Mouse (Mus musculus): ENCODE data around the gene Ppard.

Gene Ppard

DNA sequence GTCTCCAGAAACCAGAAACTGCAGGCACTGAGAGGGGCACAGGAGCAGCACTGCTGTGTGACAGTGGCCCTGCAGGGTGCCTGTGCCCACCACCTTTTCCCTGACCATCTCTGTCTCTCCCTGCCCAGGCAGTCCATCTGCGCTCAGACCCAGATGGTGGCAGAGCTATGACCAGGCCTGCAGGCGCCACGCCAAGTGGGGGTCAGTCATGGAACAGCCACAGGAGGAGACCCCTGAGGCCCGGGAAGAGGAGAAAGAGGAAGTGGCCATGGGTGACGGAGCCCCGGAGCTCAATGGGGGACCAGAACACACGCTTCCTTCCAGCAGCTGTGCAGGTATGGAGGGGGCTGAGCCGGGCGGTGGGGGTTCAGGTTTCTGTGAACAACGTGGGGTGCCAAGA, 53.6 kb downstream of the Ppard start:
- no peak for DNase-seq (ENCODE audit: low spot score)

DNA sequence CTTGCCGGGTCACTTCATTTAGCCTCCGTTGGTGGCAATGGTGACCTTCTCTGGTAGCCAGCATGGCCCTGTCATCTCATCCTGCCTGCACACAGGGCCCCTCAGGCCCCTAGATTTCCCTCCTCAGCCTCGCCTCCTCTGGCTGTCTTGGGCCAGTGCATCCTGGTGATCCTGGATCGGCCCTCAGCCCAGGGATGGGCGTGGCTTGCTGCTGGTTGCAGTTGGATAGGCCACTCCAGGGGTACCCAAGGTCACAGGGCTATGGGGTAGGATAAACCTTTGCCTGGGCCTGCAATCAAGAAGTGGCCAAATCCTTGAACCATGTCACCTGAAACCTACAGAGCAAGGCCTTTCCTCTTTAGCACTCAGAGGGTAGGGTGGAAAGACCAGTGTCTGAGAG, 54.5 kb downstream of the Ppard start:
- no peak for DNase-seq (ENCODE audit: low spot score)

DNA sequence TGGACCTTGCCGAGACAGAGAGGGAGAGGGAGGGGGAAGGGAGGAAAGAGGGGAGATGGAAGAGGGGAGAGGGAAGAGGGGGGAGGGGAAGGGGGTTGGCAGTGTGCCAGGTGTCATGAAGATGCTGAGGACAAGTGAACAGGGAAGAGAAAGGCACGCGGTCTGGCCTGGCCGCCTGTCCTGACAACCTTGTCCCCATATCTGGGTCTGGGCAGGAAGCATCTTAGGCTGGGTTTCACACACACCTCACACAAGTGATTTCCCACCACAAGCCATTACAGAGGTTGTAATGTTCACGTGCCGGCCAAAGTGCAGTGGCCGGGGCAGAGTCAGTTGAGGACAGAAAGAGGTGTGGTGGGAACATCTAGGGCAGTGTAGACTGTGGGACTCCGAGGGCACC, 55.1 kb downstream of the Ppard start:
- DNase-seq (ENCODE audit: low spot score): no peak

DNA sequence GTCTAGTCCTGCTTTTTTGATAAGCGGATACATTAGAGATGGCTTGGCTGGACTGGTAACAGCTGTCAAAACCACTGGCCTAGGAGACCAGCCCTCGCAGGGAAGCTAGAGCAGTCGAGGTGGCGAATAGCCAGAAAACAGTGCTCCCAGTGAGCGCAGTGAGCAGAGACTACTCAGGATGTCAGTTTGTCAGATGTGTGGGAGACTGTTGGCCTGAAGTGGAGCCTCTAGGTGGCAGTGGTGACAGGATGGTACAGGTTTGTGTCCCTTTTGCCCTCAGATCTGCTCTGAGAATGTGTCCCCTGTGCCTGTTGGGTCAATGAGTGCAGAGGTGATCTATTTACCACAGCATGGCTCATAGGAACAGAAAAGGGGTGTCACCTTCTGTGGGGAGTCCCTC, 55.5 kb downstream of the Ppard start:
- DNase-seq (ENCODE audit: low spot score): no peak

DNA sequence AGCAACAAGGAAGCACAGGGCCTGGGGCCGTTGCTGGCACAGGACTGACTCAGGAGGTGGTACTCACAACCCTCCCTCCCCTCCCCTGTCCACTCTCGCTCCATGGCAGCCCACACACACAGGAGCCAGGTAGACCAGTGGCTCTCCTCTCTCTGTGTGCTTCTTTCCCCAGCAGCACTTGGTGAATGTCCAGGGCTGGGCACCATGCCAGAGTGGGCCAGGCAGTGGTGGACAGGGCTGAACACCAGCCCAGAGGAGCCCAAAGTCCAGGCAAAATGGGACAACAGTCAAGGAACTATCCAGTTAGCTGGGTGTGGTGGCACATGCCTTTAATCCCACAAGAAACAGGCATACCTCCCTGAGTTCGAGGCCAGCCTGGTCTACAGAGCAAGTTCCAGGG, 57.8 kb downstream of the Ppard start:
- no peak for DNase-seq (ENCODE audit: low spot score)

DNA sequence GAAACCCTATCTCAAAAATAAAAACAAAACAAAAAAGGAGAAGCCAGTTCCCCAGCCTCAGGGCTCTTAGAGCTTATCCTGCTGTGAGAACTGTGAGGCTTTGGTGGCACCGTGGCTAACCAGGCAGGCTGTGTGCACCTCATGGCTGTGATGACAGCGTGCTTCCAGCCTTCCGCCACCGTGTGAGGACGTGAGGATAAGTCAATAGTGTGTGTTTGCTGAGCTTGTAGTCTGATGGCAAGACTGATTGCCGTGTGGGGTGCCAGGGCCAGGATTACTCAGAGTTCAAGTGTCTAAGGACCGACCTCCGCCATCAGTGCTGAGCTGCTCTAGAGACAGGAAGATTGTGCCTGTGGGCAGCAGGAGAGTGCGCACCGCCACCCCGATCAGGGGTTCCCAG, 58.2 kb downstream of the Ppard start:
- no peak for DNase-seq (ENCODE audit: low spot score)

DNA sequence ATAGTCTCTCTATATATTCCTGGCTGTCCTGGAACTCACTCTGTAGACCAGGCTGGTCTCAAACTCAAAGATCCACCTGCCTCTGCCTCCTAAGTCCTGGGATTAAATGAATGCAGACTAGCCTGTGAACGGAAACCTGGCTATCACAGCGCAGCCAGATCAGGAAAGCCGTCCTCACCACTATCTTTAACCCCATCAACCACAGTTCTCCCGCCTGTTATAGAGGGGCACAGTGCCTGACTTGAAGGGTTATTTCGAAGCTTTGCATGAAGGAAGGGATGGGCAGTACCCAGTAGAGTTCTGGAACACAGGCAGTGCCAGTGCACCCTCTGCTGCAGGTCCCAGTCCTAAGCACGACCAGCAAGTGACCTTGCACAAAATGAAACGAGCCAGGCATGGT, 58.8 kb downstream of the Ppard start:
- DNase-seq (ENCODE audit: low spot score): no peak

DNA sequence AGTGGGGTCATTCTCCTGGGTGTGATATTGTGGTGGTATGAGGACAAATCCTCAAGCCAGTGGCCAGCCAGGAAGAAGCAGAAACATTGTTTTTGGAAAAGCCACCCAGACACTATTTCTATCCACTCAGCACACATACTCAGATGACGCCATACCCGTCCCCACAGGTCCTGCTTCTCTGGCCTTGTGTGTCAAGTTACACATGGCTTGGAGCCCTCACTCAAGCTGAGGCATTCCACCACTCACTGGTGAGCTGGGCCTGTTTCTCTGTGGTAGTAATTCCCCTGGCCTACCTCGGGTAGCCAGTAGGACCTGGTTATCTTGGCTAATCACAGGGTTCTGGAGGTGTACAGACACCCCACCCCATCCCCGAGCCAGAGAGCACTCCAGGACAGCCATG, 61.2 kb downstream of the Ppard start:
- no peak for DNase-seq (ENCODE audit: low spot score)

DNA sequence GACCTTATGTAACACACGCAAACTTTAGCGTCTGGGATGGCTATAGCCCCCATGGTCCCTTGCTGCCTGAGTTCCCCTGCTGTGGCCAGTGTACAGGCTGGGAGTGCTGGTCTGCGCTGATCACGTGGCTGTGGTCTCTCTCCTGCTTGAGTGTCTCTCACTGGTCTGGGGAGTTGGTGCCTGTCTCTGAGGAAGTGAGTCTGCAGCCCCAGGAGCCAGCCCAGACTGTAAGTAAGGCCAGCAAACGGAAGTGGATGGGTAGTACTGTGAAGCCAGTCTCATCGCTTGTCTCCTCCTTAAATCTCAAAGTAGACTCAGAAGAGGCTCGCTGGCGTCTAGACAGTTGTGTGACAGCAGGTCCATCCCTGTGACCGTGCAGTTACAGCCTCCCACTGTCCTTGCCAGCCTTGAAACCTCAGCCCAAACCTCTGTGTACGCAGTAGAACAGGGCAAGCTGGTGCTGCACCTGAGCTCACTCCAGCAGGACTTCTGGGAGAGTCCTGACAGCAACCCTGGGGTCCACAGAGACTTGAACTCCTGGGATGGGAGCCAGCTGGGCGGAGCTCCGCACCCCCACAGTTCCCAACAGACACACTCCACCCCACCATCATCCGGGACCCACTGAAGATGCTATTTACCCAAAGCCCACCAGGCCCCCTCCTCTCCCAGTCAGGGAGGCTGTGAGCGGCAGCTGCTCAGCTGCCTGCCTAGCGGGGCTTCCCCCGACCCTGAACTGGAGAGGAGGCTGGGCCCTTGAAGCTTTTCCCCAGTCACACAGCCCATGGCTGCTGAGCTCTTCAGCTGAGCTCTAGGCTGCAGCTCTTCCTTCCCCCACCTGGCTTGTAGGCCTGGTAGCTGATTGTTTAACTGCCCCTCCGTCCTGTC, 62.2 kb downstream of the Ppard start:
- no peak for DNase-seq (ENCODE audit: low spot score)

DNA sequence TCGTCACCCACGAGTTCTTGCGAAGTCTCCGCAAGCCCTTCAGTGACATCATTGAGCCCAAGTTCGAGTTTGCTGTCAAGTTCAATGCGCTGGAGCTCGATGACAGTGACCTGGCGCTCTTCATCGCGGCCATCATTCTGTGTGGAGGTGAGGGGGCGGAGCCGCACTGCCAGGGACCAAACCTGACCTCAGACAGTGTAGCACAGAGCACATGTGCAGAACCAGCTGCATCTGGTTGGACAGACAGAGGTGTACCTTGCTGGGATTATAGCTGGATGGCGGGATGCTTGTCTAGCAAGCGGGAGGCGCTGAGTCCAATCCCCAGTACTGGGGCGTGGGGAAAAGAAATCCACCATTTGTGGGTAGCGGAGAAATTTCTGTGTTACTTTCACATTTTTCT, 66.4 kb downstream of the Ppard start:
- no peak for DNase-seq (ENCODE audit: low spot score)

DNA sequence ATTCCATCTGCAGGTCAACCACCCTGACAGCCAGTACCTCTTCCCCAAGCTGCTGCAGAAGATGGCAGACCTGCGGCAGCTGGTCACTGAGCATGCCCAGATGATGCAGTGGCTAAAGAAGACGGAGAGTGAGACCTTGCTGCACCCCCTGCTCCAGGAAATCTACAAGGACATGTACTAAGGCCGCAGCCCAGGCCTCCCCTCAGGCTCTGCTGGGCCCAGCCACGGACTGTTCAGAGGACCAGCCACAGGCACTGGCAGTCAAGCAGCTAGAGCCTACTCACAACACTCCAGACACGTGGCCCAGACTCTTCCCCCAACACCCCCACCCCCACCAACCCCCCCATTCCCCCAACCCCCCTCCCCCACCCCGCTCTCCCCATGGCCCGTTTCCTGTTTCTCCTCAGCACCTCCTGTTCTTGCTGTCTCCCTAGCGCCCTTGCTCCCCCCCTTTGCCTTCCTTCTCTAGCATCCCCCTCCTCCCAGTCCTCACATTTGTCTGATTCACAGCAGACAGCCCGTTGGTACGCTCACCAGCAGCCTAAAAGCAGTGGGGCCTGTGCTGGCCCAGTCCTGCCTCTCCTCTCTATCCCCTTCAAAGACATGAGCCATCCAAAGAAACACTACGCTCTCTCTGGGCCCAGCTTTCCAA, 67.3 kb downstream of the Ppard start:
- DNase-seq (ENCODE audit: low spot score): no peak

DNA sequence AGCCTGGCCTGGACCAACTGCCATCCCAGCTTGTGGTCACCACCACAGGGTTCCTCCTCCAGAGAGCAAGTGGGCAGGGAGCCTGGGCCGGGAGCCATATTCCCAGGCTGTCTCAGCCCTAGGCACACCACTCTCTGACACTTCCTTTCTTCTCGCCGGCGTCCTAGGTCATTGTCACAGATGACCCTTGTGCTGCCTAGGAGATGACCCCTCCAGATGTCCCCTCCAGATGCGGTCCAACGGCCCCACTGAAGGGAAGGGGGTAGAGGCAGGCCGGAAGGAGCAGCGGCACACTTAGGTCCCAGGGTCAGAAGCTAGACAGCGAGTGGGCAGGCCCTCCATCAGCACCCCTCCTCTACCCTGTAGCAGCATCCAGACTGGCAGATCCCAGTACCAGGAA, 67.8 kb downstream of the Ppard start:
- no peak for DNase-seq (ENCODE audit: low spot score)

DNA sequence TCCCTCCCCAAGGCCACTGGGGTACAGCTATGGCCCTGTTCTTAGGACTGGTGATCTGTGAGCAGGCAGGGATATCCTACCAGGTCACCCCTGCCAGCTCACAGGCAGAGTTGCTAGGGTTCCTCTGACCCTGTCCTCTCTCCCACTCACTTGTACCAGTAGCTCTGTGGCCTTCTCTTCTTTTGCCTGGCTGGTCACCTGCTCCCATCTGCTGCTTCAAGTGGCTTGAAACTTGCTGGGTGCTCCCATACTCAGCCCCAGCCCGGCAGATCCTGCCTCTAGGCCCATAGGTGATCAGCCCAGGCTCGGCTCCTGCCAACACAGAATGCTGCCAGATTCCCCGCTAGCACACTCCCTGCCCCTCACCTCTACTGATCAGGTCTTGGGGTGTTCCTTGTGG, 68.3 kb downstream of the Ppard start:
- peak; percentile 23 for DNase-seq (ENCODE audit: low spot score)

DNA sequence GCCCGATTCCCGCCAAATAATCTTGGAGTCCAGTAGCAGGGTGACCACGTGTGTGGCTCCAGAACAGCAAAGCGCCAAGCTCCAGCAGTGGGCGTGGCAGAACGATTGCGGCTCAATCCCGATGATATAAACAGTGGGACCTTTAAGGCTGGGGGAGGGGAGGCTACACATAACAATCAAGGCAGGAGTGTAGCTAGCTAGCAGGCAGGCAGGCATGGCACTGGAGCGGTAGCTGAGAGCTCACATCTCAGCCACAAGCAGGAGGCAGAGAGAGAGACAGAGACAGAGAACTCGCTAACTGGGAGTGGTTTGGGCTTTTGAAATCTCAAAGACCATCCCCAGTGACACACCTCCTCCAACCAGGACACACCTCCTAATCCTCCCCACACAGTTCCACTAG, 72.7 kb downstream of the Ppard start:
- DNase-seq (ENCODE audit: low spot score): no peak

DNA sequence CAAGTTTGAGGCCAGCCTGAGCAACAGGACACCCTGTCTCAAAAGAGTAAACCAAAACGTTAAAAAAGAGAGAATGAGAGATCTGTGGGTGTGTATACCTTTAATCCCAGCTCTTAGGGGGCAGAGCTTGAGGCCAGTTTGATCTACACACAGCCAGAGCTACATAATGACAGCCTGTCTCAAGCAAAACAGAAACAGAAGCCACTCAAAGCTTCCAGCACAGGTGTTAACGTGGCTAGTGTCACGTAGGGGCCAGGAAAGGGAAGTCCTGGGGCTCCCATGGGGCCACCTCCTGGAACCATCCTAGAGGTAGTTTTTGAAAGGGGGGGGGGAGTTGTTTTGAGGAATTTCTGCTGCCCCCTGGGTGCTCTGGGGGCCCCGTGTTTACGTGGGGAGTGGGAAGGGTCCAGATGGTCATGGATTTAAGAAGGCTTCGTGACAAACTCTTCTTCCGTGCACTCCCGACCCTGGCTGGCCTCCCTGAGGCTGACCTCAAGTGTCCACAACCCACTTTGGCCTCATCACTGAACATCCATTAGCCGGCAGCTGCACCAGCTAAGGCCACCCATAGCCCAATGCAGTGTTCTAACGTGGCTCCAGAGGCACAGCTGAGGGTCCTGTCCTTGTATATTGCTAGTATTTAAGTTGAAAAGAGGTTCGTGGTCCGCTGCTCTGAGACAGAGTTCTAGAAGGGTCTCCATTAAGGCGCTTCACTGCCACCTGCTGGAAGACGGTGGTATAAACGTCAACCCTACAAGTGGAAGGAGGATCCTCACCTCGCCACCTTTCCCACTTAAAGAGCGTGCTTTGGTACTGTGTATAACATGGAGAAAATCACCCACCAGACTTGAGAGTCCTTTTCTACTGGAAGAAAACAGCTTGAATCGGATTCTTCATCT, 76.0 kb downstream of the Ppard start:
- DNase-seq (ENCODE audit: low spot score): peak; percentile 96

DNA sequence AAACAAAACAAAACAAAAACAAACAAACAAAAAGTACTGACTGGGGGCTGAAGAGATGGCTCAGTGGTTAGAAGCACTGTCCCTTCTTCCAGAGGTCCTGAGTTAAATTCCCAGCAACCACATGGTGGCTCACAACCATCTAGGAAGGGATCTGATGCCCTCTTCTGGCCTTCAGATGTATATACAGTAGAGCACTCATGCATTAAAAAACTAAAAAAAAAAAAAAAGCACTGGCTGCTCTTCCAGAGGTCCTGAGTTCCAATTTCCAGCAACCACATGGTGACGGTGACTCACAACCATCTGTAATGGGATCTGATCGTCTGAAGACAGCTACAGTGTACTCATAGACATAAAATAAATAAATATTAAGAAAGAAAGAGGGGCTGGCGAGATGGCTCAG, 78.3 kb downstream of the Ppard start:
- no peak for DNase-seq (ENCODE audit: low spot score)

DNA sequence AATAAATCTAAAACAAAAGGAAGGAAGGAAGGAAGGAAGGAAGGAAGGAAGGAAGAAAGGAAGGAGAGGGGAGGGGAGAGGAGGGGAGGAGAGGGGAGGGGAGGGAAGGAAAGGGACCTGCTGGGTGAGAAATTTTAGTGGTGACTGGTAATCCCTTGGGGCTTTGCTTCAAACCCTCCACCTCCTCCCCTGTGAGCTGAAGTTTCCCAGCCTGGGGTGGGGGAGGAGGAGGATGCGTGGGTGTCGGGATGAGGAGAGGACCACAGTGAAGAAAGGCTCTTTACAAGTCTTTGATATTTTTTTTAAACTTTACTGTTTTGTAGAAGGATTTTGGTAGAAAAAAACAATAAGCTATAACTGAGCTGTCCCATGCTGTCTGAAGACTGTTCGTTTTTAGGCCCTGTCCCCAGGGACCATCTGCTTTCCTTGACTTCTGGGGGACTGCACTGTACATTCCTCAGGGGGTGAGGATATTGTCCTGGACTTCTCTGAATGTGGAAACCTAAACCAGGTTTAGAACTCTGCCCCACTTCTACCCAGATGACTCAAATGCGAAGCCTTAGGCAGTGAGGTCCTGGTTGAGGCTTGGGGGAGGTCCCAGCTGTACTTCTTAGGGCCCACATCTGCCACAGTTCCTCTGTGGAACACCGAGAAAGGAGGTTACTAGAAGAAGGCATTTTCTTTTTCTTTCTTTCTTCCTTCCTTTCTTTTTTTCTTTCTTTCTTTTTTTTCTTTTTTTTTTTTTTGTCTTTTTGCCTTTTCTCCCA, 79.0 kb downstream of the Ppard start:
- DNase-seq (ENCODE audit: low spot score): no peak

DNA sequence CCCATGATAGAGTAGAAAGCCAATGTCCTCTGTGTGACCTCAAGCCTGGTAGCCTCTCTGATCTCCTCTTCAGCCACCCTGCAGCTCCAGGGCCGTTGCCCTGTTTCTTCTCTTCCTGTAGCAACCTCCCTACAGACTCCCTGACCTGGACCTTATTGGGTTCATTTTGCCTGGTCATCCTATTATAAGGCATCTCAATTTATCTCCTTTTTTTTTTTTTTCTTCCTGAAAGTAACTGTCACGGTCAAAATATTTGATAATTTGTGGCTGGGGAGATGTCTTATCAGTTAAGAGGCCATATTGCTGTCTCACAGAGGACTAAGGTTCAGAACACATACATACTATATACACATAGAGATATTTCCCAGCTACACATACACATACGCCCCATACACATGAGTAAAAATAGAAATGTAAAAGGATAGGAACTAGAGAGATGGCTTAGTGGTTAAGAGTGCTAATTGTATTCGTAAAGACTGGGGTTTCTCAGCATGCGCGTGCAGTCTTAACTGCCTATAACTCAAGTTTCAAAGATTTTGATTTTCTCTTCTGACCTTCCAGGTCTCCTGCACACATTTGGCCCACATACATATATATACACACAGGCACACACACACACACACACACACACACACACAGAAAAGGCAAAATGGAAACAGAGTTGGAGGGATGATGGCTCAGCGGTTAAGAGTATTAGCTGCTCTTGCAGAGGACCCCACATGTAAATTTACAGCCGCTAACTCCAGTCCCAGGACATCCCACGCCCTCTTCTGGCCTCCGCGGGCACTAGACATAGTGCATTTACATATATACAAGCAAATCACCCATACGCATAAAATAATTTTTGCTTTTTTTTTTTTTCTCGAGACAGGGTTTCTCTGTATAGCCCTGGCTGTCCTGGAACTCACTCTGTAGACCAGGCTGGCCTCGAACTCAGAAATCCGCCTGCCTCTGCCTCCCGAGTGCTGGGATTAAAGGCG, 80.0 kb downstream of the Ppard start:
- DNase-seq (ENCODE audit: low spot score): no peak

DNA sequence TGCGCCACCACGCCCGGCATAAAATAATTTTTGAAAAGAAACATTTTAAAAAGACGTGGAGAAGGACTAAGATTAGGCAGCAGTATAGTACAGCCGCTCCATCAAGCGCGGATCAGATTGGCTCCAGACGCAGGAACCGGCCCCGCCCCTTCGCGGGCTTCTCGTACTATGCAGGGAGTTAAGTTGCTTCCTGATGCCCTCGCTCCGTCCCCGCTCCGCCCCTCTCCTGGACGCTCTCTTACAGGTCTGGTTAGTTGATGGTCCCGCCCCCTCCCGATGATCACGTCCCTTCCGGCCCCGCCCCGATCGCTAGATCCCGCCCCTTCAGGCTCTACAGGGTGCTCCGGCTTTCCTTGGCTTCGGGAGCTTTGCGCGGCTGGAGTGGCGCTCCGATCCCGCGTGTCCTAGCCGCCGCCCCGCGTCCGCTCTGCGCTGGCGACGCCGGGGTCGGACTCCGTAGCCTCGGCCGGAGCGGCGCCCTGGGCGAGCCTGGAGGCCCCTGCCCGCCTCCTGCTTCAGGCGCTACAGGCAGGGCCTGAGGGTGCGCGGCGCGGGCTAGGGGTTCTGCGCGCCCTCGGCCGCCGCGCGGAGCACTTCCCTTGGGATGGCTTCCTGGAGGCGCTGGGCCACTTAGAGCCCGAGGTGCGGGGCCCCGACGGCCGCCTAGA, 80.8 kb downstream of the Ppard start, which contains the start of gene Fance:
Gene Fance, plus strand, starts transcription at position 308 of the 668 bp plus-strand sequence.
- DNase-seq (ENCODE audit: low spot score): peak; percentile 100

DNA sequence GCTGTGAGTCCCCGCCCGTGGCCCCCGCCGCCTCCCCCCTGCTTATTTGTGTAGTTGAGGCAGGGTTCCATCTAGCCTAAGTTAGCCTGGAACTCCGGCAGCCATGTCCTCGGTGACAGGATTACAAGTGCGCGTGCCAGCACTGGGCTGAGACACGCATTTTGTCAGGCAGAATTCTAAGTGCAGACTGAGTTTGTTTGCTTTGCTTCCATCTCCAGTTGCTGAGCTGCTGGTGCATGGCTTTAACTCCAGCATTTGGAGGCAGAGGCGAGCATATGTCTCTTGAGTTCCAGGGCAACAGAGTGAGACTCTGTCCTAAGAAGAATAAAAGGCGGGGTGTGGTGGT, 81.4 kb downstream of the Ppard start:
- DNase-seq (ENCODE audit: low spot score): no peak

All from retina, embryonic 14.5 days (tissue).